Mouse (Mus musculus) cerebellum, postnatal 25 days (tissue): ENCODE measurements around the gene 4933427D14Rik.

Source experiments
- DNase-seq, 2 experiments: peaks; one replicate each; pipeline ENCODE4 v3.0.0; 2021; ENCODE audit warnings: mixed read lengths in 2 of 2

4933427D14Rik gene

GRCm38 (mm10) chr11:72136231-72136982, 70.9 kb downstream of the 4933427D14Rik start:
- DNase-seq: no peak

GRCm38 (mm10) chr11:72135383-72136158, 71.7 kb downstream of the 4933427D14Rik start, which contains the start of gene Pitpnm3:
Gene Pitpnm3 (minus strand): TSS chr11:72135778.
- peak; percentile 84 to 91 for DNase-seq

GRCm38 (mm10) chr11:72134536-72135382, 72.5 kb downstream of the 4933427D14Rik start:
- peak; percentile 53 to 58 for DNase-seq

- peak; percentile 29 to 41 for DNase-seq
Measured at GRCm38 (mm10) chr11:72133075-72133474, 74.2 kb downstream of the 4933427D14Rik start.

GRCm38 (mm10) chr11:72132266-72132665, 75.0 kb downstream of the 4933427D14Rik start:
- DNase-seq: peak; percentile 84 to 90

DNA sequence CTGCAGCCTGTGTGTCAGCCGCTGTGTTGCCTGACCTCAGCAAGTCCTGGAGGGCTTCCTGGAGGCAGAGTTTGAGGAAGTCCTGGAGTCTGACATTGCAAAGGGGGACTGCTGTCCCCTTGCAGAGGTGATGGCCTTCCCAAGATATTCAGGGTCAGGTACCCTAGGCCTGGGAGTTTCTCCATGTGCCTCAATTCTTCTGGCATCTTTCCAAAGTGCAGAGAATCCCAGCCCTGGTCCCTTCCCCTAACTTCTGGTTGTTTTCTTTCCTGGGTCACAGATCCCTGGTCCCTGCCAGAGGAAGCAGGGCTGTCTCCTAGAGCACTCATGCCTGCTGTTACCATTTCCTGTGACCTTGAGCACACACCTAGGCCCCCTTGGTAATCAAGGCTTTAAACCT, 75.6 kb downstream of the 4933427D14Rik start:
- DNase-seq: no peak

DNA sequence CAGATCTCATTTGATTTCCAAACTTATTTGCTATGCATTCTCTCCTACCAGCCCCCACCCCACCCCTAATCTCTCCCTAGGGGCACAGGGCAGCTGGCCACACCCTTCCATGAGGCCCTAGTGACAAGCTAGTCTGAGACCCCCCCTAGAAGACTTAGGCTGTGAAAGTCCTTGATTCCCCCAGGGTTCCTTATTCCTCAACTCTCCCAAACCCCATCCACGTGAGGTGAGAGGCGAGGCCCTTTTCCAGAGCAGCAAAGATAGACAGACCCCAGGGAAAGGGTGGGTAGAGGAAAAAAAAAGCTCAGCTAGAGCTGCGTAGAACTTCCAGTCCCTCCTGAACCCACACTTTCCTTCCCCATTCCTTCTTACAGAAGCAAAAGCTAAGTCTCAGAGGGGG, 76.4 kb downstream of the 4933427D14Rik start:
- DNase-seq: no peak

DNA sequence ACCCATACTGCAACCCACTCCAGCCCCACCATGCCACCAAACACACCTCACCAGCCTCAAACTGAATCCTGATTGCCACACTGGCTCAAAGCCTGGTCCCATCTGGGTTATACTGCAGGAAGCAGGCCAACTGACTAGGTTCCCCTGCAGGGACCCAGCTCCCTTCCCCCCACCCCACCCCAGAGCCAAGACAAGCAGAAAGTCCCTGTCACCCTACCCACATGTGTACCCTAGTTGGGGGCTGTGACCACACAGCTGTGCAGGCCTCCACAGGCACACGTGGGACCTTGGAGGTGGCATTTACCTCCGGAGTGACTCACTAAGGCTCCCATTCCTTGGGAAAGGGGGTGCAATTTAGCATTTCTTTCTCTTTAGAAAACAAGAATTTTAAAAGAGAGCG, 76.8 kb downstream of the 4933427D14Rik start:
- no peak for DNase-seq

GRCm38 (mm10) chr11:72130021-72130420, 77.2 kb downstream of the 4933427D14Rik start:
- peak; percentile 73 to 81 for DNase-seq

GRCm38 (mm10) chr11:72129032-72129894, 78.0 kb downstream of the 4933427D14Rik start:
- peak; percentile 55 to 56 for DNase-seq

GRCm38 (mm10) chr11:72127450-72128189, 79.6 kb downstream of the 4933427D14Rik start:
- DNase-seq: peak; percentile 46 to 59

DNA sequence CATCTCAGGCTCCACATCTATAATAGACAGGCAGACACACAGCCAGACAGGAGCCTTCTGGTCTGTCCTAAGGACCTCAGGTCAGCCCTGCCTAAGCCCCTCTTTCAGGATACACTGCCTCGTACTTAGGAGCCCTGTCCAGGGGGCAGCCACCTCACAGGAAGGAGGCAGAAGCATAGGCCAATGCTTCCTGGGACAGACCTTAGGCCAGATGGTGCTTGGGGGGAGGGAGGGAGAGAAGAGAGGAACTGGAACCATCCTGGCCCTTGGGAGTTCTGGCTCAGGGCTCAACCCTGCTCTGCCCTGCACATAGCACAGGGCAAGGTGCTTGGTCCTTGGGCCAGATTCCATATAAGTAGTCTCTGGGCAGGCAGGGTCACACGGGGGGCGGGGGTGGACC, 81.5 kb downstream of the 4933427D14Rik start:
- peak; percentile 82 to 85 for DNase-seq

- DNase-seq: no peak
Measured at GRCm38 (mm10) chr11:72123531-72123930, 83.7 kb downstream of the 4933427D14Rik start.

DNA sequence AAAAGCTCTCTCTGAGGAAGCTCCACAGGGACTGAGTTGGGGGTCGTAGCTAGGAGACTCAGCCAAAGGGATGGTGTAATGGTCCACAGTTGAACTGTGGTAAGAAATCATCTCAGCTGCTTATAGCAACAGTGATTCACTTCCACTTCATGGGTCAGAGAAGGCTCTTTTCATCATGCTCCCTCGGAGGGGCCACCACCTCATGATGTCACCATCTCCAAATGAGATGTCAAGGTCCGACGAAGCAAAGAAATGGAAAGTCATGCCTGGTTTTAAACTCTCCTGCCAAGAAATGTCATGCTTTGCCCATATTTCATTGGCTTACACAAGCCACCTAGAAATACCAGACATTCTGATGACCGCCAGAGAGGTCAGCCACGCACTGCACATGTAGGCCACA, 86.9 kb downstream of the 4933427D14Rik start:
- no peak for DNase-seq

DNA sequence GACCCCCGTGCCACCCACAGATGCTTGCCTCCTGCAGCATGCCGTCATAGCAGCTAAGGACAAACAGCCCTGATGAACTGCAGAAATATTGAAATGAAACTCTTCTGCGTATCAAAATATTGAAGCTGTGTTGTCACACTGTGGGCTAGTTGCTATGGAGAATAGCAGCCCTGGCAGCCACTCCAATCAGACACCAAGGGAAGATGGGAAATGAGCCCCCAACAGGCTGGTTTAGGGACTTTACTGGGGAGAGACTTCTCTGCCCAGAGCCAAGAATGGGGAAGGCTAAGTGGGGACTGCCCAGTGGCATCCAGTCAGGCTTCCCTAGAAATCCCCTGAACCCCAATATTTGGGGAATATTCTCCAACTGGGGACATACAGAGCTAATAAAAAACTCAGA, 88.6 kb downstream of the 4933427D14Rik start:
- no peak for DNase-seq

DNA sequence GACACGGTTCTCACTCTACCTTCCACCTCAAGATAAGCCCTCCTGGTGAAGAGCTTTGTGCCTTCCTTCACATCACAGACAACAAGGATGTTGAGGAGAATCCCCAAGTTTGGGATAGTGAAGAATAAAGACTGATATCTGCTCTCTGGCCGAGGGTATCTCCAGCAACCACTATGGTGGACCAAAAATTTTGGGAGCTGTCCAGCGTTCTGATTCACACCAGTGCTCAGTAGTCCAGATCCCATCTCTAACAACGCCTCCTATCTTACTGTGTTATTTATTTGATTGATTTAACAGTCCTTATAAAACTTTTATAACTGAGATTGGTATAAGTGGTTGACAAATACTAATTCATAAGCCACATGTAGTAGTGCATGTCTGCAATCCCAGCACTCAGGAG, 94.0 kb downstream of the 4933427D14Rik start:
- no peak for DNase-seq

DNA sequence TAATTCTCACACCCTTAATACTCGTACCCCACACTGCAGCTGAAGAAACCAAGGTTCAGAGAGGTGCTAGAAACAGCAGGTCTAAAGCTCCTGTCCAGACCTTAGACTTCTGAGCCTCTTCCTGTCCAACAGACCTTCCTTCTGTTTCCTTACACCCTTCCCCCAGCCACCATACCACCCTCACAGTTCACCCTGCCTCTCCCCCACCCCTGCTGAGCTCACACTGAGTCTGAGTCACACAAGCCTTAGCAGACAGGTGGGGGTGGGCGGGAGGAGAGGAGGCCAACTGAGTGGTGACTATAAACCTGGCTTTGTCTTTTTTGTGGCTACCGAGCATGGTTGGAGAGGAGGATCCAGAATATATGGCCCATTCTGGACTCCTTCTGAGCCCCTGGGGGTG, 96.5 kb downstream of the 4933427D14Rik start:
- DNase-seq: peak in 1 of 2 experiments; percentile 30

DNA sequence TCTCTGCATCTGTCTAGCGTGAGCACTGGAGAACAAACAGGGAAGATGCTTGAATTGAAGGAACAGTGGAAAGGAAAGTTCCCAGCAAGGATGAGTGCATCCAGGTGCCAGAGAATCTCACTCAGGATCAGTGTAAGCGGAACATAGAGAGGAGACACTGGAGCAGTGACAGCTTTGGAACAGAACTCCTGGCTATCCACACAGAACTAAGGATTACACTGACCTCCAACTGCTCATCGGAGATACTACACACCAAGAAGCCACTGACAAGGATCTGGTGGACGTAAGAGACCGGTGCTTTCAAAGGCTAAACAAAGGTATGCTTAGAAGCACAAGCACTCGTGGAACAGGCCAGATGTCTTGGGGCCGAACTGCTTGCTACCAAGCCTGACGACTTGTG, 103.0 kb downstream of the 4933427D14Rik start:
- DNase-seq: no peak
